Mouse (Mus musculus) Muller cell, postnatal 12 days (primary cell): ENCODE measurements at regions not wholly inside any gene's neighbourhood (a gene's known extent, or its start where the extent isn't known, plus 50 kb on each side); places are given as distances from the start of the nearest gene placed in this dataset.
"Not testable (repeated sequence)": the region's sequence is repeated elsewhere in the genome, so short reads cannot be mapped to it uniquely, and the experiment has no call there.

ENCODE experiments used
- DNase-seq: peaks from one replicate; pipeline ENCODE4 v3.0.0-alpha.2; 2015; ENCODE audit errors: inconsistent ontology term

DNA sequence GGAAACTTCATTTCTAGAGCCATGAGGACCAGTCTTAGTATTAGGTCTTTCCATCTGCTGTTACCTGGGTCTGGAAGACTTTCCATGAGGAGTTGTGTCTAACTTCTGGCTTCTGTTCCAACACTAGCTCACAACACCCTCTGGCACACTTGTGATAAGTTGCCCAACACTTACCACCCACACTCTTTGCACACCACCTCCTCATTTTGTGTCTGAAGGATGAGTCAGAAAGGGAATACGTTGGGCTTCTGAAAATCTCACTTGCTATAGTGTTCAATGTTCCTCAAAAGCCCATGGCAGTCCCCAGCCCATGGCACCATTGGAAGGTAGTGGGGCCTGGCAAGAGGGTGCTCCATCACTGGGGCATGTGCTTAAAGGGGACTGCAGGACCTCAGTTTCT, 161.5 kb downstream of the Cartpt start:
- DNase-seq, result no peak

DNA sequence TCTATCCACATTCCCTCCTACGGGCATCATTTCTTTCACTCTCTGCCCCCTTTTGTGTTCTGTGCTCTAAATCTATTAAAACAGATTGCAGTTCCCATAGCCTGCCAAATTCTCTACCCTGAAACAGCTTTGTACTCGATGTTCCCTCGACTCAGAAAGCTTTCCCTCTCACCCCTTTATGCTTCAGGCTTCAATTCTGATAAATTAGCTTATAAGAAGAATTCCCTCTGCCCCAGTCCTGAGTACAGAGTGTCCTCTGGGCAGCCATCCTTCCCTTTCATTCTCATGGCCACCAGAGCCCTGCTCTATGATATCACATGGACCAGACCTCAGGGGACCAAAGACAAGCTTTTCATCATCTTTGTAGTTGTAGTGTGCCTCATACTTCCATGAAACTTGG, 163.6 kb downstream of the Cartpt start:
- no peak for DNase-seq

DNA sequence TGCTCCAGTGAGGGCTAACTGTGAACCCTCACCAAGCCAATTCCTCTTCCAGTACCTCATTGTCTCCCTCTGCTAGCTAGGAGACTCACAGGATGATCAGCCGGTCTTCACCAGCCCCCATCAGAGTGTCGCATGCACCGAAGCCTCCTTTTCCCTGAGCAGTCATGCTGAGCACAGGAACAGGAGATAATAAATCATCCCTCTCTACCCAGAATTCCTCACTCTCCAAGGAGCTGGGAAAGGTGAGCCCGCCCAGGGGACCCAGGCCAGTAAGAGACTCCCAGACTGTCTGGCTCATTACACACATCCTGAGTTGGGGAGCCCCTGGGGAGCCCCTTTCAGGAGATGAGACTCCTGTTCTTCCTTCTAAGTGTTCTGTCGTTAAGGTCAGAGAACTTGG, 171.7 kb downstream of the Cartpt start:
- DNase-seq, result no peak

DNA sequence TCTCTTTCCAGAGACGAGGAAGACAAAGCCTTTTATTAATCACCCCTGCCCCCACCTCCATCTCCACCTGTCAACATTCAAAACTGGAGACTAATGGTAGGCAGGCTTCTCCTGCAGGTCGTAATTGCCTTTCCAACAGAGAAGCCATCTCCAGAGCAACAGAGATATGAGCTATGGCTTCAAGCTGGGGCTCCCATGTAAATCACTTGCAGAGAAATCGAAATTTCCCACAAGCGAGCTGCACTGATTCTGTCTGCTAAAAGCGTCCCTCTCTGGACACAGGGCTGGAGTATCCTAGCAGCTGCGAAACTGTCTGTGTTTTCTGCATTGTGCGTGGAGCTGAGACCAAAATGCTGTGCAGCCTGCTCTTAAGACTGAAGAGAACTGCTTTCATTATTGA, 176.6 kb downstream of the Cartpt start:
- no peak for DNase-seq

DNA sequence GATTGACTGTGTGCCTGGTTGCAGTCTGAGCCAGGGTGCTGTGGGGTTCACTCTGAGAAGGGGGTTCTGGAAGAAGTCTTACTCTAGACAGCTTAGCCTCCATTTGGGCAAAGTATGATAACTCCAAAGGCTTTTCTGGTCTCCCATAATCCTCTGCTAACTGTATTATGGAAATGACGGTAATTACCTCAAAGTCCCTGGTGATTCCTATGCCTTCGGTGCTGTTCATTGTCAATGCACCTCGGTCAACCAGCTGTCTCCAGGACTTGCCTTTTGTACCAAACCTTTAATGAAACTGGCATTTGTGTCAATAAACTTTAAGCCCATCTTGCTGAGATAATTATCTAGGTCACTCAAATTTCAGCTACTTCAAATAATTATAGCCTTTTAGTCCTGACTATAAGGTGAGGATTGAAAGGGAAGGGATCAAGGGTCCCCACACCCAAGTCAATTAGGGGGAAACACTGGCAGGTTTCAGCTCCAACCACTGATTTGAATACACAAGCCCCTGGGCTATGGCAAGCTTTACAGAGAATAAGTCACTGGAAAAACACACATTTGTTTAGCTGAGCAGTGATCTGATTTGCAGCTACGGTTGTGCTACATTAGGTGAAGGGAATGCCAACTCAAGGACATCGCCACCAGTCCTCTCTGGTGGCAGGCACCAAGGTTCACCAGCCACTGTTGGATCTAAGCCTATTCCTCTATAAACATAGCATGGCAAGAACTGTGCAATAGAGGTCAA, 177.5 kb downstream of the Cartpt start:
- DNase-seq, result no peak

DNA sequence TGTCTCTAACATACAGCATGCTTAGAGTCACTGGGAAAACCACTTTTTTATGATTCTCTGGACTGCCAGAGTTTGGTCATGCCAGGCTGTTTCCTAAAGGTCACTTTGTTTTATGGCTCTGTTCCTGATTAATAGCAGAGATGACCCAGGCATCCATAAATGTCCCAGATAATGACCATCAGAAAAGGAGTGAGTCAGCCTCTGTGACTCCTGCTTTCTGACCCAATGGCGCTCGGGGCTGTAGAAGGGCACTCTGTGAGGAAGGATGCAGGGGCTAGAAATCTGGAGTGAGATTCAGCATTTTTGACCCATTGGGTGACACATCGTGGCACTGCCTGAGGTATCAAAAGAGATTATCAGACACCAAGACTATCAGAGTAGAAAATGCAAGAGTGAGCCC, 180.3 kb downstream of the Cartpt start:
- no peak for DNase-seq

DNA sequence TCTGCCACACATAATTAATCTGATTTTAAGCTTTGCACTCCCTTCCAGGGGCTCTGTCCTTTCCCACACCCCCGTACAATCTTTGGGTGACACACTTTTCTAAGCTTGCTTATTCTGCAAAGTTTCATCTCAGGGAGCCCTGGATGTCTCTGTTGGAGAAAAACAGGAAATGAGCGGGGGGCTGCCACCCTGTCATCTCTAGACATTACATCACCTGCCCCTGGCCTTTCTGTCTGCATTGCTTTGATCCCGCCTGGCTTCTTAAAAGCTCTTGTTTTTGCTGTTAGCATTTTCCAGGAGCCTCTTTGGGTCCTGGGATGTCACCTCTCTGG, 180.2 kb upstream of the Map1b start:
- DNase-seq, result peak; percentile 55

DNA sequence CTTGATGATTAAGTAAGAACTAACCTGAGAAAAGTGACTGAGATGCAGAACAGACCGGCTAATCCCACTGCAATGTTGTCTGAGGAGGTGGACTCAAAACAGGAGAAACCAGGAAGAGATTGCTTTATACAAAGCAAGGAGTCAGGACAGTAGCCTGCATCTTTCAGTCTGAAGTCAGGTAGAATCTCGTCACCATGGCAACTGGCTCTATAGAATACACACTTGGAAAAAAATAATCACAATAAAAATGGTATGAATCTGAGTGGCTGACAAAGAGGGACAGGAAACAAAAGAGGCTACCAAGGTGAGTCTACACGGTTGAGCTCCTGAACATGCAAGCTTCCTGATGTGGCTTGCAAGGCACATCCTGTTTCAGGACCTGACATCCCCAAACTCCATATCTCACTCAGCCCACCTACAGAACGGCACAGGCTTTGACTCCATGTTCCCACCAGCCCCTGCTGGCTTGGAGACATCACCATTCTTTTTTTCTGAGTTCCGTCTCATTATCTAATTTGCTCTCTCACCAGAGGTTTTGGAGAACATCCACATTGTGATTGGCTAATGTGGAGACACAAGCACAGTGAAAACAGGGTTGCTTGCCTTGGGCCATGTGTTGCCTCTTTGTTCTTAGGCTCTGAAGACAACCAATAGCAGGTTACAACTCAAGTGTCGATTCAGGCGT, 179.7 kb upstream of the Map1b start:
- no peak for DNase-seq

DNA sequence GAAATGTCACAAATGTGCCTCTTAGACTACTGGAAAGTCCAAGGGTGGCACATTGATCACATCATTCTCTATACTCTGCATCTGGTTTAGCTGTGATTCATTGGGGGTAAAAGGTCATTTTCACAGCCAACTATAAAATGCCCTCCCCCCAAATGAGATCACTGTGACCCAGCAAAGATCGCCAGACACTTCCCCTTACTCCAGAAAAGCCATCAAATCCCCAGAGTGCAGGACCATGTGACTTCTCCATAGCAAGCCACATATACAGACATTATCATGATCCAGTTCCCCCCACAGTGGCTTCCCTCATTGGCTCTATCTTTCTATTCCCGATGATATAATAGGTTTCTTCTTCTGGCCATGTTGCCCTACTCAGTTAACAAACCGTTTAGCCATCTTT, 163.6 kb upstream of the Map1b start:
- no peak for DNase-seq

DNA sequence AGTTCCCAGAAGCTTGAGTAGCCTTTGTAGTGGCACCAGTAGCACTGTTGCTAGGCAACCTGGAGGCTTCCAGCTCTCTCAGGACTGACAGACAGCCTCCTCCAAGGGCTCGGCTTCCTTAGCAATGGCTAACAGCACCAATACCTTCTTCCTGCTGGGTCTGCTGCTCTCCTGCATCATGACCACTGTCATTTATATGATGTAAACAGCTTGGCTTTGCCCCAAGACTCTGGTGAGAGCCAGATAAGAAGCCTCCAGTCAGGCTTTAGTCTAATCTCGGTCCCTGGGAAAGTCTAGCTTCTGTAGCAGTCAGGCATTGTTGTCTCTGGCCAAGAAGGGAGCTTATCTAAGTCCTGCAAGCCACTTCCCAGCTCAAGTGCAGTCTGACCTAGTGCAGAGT, 163.1 kb upstream of the Map1b start:
- no peak for DNase-seq

DNA sequence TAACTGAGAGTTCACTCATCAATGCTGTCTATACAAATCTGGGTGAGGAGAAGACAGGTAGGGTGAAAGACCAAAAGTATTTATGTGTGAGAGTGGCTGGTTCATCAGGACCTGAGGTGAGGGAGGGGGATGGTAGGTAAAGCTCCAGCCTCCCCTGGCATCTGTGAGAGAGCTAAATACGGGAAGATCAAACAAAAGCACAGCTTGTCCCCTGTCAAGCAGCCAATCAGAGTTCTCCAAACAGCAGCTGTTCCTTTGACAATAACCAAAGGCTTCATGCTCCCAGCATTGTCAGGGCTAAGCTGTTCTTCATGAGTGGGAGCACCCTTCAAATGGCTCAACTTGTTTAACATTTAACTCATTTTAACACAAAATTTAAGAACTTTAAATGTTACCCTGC, 160.1 kb upstream of the Map1b start:
- DNase-seq, result peak; percentile 30

DNA sequence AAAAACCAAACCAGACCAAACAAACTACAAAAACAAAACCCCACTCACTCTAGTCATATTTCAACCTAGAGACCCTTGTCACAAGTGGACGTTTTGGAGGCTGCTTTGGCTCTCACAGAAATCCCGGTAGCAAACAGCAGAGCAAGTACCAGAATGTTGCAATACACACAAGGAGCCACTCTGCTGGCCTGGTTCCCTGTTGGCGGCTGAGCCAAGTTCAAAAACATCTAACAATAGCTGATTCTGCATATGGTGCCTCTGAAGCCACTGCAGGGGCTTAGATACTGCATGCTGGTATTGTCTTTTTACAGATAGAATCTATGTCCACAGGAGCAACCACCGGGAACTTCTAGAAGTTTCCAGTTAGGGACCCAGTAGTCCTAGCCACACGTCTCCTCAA, 159.6 kb upstream of the Map1b start:
- DNase-seq, result no peak

DNA sequence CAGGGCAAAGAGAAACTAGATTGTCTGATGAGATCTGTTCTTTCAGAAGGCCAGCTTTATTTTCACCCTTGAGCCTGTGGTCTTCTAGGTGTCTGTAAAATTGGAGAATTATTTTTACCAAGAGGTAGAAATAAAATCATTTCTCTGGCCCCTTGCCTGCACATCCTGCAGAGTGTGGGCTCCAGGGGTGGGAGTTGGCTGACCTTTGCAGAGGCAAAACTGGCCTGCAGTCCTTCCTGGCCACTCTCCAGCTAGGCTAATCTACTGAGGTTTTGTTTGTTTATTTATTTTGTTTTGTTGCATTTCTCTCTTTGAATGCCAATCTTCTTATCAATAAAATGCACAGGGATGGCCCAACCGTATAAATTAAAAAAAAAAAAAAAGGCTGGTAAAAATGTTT, 156.4 kb upstream of the Map1b start:
- no peak for DNase-seq

DNA sequence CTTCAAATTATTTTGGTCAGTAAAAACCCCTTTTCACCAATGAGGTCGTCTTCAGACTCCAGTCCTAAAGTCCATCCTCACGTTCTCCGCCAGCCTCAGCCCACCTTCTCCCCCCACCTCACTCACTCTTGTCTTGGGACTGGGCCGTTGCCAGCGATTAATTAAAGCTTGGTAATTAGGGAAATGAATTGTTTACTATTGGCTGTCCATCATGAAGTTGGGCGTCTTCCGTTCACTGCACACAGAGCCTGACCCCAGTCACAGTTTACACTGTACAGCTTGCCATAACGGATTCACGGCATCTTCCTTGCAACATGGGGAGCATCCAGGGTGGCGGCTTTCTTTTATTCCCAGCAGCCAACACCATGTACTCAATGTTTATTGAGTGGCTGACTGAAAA, 155.4 kb upstream of the Map1b start:
- DNase-seq, result no peak

DNA sequence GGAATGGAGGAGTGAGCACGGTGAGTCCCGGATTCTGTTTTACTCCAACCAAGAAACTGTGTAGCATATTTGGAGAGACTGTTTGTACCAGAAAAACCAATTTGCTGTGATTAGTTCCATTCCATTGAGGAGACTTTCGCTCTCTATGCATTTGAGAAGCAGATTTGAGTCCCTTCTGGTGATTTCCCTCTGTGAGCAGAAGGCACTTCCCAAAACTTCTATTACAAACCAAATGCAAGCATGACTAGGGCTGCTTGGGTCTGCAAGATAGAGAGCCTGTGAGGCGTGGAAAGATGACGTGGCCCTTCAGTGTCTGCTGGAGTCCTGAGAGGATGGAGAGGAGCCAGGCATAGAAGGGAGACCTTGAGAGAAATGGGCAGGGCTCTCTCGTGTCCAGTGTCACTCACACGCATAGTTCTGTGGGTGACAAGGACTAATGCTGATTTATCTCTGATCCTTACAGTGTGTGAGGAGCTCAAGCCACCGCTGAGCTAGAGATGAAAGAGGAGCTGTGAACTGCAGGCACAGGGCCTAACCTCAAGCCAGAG, 153.7 kb upstream of the Map1b start:
- no peak for DNase-seq

DNA sequence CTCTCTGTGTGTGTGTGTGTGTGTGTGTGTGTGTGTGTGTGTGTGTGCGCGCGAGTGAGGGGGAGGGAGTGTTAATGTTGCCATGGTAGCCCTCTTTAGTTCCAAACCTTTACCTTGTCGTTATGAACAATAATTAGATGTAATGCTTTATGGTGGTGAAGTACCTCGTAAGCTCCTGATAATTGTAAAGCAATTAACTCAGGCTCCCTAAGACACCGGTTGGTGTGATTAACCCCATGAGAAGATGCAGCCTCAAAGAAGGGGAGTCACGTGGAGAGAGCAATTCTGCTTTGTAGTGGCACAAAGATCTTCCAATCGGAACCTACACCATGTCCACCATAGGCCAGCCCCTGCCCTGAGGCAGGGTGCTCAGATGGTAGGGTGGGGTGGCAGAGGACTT, 152.3 kb upstream of the Map1b start:
- DNase-seq, result no peak

DNA sequence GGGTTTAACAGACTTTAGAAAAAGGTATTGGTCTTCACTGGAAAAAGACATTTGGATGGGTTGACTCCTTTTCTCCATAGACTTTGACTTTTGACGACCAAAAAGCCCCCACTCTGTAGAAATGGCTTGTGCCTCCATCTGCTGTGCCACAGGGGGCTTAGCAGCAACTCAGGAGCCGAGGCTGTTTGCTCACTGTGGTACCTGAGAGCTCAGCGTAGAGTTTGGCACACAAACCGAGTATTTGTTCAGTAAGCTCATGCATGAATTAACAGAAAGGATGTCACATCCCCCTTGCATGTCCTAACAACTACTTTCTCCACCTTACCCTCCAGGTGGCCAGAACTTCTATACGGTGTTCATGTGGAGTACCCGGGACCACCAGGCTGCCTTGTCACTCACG, 149.7 kb upstream of the Map1b start:
- DNase-seq, result no peak

DNA sequence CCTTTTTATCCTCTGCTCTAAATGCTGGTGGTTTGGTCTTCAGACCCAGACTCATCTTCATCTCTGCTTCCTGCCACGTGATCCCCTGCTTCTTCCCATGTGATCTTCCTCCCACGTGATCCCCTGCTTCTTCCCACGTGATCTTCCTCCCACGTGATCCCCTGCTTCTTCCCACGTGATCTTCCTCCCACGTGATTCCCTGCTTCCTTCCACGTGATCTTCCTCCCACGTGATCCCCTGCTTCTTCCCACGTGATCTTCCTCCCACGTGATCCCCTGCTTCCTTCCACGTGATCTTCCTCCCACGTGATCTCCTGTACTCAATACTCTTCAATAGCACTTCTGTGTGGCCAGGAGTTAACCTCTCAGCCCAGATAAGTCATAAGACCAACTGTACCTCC, 147.1 kb upstream of the Map1b start:
- DNase-seq, result not testable (repeated sequence)

DNA sequence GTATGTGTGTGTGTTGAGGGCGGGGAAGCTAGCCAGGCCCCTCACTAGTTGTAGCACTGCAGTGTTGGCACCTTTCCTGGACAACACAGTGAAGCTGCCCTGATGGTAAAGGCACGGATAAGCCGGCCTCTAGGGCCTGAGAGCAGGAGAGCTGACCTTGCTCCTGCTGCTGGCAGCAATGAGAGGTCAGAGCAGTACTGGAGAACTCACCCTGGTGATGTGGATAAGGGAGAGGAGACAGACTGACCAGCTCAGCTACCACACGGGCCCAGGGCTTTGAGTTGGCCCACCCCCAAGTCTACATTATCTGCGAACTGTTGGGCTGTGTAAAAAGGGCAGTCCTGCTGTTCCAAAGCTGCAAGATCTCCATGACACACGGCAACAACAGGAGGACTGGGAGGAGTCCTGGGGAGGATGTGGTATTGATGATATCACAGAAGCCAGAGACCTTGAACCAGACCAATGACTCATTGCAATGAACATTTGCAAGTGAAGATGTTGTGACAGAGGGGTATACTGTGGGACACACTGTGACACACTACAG, 131.4 kb upstream of the Map1b start:
- DNase-seq, result peak; percentile 63

DNA sequence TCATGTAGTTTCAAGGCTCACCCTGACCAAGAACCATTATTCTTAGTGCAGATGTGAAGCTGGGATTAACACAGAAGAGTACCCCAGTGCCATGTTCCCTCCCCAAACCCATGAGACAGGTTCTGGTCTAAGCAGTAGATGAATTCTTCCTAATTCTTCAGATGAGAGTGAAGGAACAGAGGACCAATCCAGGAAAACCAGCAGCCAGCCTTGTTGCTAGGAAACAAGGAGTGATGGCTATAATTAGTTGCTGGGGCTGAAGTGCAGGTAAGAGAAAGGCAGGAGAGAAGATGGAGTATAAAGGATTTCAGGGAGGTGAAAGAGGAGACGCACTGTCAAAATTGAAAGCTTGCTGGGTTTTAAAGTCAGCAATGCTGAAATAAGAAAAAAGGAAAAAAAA, 128.4 kb upstream of the Map1b start:
- no peak for DNase-seq

DNA sequence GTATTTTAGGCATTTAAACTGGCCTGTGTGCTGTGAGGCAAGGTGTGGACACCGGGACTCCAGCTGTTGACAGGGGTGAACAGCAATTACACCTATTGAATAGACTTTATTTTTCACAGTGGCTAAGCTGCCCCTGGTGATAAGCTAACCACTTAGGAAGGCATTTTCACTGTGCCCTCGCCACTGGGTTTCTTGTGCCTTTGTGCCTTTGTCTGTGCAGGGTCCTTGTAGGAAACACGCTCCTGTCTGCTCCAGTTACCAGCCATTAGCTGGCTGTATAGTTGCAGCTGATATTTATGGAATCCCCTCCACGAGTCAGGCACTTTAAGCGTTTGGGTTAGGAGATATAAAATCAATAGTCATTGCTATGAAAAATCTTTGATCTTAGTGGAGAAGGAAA, 126.5 kb upstream of the Map1b start:
- no peak for DNase-seq

DNA sequence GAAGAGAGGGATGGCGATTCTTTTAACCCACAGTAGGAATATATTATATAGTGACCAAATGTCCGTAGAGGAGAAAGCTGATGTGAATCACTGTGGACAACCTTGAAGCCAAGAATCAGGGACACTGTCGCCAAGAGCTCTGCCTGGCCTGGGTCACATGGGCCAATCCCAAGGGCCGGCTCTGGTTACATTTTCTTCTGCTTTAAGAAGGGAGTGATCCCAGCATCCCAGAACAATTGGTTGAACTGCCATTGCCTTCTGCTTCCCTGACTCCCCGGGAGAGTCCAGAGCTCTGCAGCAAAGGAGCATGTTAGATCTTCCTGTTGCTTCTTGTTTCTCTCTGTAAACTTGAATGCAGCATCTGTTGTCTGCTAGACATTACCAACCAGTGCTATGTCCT, 126.0 kb upstream of the Map1b start:
- DNase-seq, result no peak
